Mouse (Mus musculus) E14TG2a.4 (cell line): ENCODE data around the gene Usp7.

Experiments
- CTCF ChIP-seq: conservative IDR thresholded peaks from 2 replicates; pipeline ENCODE4 v1.5.1; 2014; ENCODE audit warnings: low read length
- NANOG ChIP-seq: IDR thresholded peaks from 2 replicates; pipeline ENCODE4 v1.6.1; 2014; ENCODE audit warnings: borderline replicate concordance, low read length, mixed read lengths
- POU5F1 ChIP-seq: IDR thresholded peaks from 2 replicates; pipeline ENCODE4 v1.6.1; 2014; ENCODE audit warnings: low read length, borderline replicate concordance

DNA sequence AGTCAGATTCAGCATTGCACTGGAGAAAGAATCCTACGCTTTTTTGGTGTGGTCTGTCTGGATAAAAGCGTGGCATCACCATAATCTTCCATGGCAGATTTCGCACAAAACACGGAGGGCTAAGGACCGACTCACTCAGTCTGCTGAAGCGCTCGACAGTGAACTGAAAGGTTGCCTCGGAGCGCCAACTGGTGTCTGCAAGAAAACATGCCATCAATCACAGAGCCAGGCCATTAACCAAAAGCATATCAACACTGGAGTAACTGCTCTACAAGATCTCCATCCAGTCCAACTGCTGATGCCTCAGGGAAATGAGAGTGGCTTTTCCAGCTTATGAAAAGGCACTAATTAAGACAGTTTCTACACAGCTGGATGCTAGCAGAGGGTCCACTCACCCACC lies 80.1 kb downstream of the Usp7 start:
- TF ChIP-seq CTCF (no peak), NANOG (no peak), POU5F1 (no peak)
